Comparison of ENCODE assay signal across 11 mouse cellular contexts in genomic region chr4:64037513-64037912, GRCm38 (mm10).
"Had no signal": no experiment of that assay in that cellular context is flagged by ENCODE, and none has a peak within 500 bp of the region (broad histone marks: within the 10 kb centered on the region; RNA-seq: fewer than 3 reads in every experiment).

No protein-coding gene starts in this region.

- H3K27ac ChIP-seq: kidney, postnatal 0 days; liver, embryonic 12.5 days; midbrain, embryonic 13.5 days had no signal

- DNase-seq: kidney, adult 8-10 months; kidney, postnatal 36 days; layer of hippocampus, adult 9-11 months; layer of hippocampus, postnatal 36 days; right cerebral cortex, adult 18-20 months; right cerebral cortex, postnatal 25 days; thymus, postnatal 14 days had no signal

- H3K27me3 ChIP-seq: liver, embryonic 12.5 days; midbrain, embryonic 13.5 days had no signal

- ATAC-seq: intestine, embryonic 16.5 days; liver, embryonic 12.5 days; midbrain, embryonic 13.5 days had no signal

- H3K9me3 ChIP-seq: liver, embryonic 12.5 days had no signal

- H3K4me2 ChIP-seq: liver, embryonic 12.5 days; midbrain, embryonic 13.5 days had no signal

- H3K4me3 ChIP-seq: liver, embryonic 12.5 days; midbrain, embryonic 13.5 days had no signal

- H3K9ac ChIP-seq: liver, embryonic 12.5 days; midbrain, embryonic 13.5 days had no signal

- H3K4me1 ChIP-seq: liver, embryonic 12.5 days; midbrain, embryonic 13.5 days had no signal

- H3K36me3 ChIP-seq: liver, embryonic 12.5 days; midbrain, embryonic 13.5 days had no signal
